Mouse (Mus musculus) stomach, embryonic 16.5 days (tissue): ENCODE measurements around the gene Gabbr2. TPM values are rescaled to one million over a fixed set of nuclear protein-coding genes. Genes with fewer than 3 reads are reported as not detected.

ENCODE experiments used
- ATAC-seq: fragments of 200-750 bp; cut with Nextera tagmentation; 2 replicates; pipeline ENCODE4 v1.8.0; 2017; ENCODE audit warnings: moderate number of reproducible peaks, moderate TSS enrichment; ENCODE audit not compliant: insufficient read depth, low FRiP score
- H3K27ac ChIP-seq: fragments of 300-500 bp; sonication (generic); 2 replicates; pipeline ENCODE4 v1.5.1; 2014; ENCODE audit warnings: low read length
- H3K27me3 ChIP-seq: fragments of 300-500 bp; sonication (generic); 2 replicates; pipeline ENCODE4 v1.6.1; 2014; ENCODE audit warnings: low read length, control low read depth, mixed read lengths; ENCODE audit not compliant: control insufficient read depth, insufficient read depth
- H3K36me3 ChIP-seq: fragments of 300-500 bp; sonication (generic); 2 replicates; pipeline ENCODE4 v1.6.1; 2014; ENCODE audit warnings: low read length; ENCODE audit not compliant: control insufficient read depth, insufficient read depth
- H3K4me1 ChIP-seq: fragments of 300-500 bp; sonication (generic); 2 replicates; pipeline ENCODE4 v1.6.1; 2014; ENCODE audit warnings: low read length, control low read depth, mixed read lengths; ENCODE audit not compliant: control insufficient read depth, insufficient read depth
- H3K4me2 ChIP-seq: fragments of 300-500 bp; sonication (generic); 2 replicates; pipeline ENCODE4 v1.6.1; 2014; ENCODE audit warnings: low read depth, low read length, mixed read lengths
- H3K4me3 ChIP-seq: fragments of 300-500 bp; sonication (generic); replicated peaks from 2 replicates; pipeline ENCODE4 v1.5.1; 2014; ENCODE audit warnings: mild to moderate bottlenecking, low read length
- H3K9ac ChIP-seq: fragments of 300-500 bp; sonication (generic); 2 replicates; pipeline ENCODE4 v1.6.1; 2014; ENCODE audit warnings: low read length
- H3K9me3 ChIP-seq: fragments of 300-500 bp; sonication (generic); replicated peaks from 2 replicates; pipeline ENCODE4 v1.6.1; 2016; ENCODE audit warnings: low read length, control low read depth; ENCODE audit not compliant: control insufficient read depth
- WGBS: fragments of 180-500 bp; shearing (Covaris S2); extraction: QIAGEN DNeasy Blood & Tissue Kit; methylation state at CpG from one replicate; pipeline ENCODE4 v1.1.7; 2014; 5-methylcytosine and 5-hydroxymethylcytosine counted together
- polyA plus RNA-seq: library from polyadenylated mRNA; unstranded; fragments of >200 nt; fragmentation: Nextera tagmentation; extraction: Ambion mirVana; gene quantifications from 2 replicates; pipeline ENCODE4 v1.2.1, GENCODE M21; 2015

Gene Gabbr2
- polyA plus RNA-seq, 1 experiment from 2014 or later, result 0.10 TPM

GRCm38 (mm10) chr4:46821709-46822108 lies 170.0 kb downstream of the Gabbr2 start:
- Histone ChIP-seq H3K9ac (no peak overlapping the region), H3K27ac (no peak overlapping the region), H3K4me3 (no peak overlapping the region), H3K27me3 (no peaks in the 10 kb centered on the region), H3K36me3 (no peaks in the 10 kb centered on the region), H3K4me1 (peaks cover 3% of the 10 kb centered on the region), H3K4me2 (no peak overlapping the region), H3K9me3 (no peaks in the 10 kb centered on the region)
- no peak for ATAC-seq
- 84% methylated on average over 11 of the region's 11 CpGs for WGBS

DNA sequence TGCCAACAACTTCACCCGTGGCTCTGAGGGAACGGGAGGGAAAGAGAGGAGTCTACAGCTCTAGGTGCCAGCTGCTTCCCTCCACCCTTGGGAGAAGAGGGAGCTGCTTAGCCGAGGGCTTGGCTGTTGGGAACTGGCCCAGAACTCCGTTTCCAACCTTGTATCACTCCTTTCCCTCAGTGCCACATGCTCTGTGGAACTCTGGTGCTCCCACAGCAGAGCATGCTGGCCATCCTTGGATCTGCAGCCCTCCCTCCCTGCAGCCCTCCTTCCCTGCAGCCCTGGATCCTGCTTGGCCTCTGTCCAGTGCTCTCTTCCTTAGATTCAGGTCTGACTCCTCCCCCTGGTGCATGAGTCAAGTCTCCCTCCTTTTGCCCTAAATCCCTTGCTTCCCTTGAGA lies 176.7 kb downstream of the Gabbr2 start:
- peak; percentile 47; the same call in 1 of the 2 replicates for ATAC-seq
- Histone ChIP-seq H3K4me2 (no peak overlapping the region), H3K4me1 (no peaks in the 10 kb centered on the region; the same call in 1 of the 2 replicates), H3K9ac (no peak overlapping the region), H3K27me3 (no peaks in the 10 kb centered on the region), H3K4me3 (no peak overlapping the region), H3K36me3 (no peaks in the 10 kb centered on the region), H3K9me3 (no peaks in the 10 kb centered on the region), H3K27ac (no peak overlapping the region)
- 57% methylated on average over 4 of the region's 4 CpGs for WGBS

DNA sequence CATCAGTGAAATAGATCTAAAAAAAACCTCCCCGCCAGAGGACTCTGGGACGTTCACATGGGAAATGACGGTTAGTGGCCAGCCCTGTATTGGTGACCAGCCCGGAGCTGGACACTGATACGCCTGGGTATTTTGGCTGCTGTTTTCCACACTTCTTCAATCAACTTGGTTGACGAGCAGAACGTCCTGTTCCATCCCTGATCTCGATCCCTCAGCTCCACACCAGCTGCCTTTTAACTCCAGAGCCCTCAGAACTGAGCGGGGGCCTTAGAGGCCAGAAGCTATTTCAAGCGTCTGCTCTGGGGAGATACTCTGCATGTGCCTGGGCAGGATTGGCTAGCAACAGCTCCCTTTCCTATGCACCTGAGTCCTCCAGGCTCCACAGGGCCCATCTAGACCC lies 177.4 kb downstream of the Gabbr2 start:
- H3K4me3 ChIP-seq, result no peak overlapping the region
- no peak overlapping the region for H3K4me2 ChIP-seq
- WGBS, result 81% methylated on average over 10 of the region's 10 CpGs
- no peak overlapping the region for H3K27ac ChIP-seq
- H3K4me1 ChIP-seq, result no peaks in the 10 kb centered on the region; the same call in 1 of the 2 replicates
- no peak overlapping the region for H3K9ac ChIP-seq
- ATAC-seq, result no peak
- H3K36me3 ChIP-seq, result no peaks in the 10 kb centered on the region
- H3K27me3 ChIP-seq, result no peaks in the 10 kb centered on the region
- H3K9me3 ChIP-seq, result no peaks in the 10 kb centered on the region

- no peak for ATAC-seq
- Histone ChIP-seq H3K4me2 (no peak overlapping the region), H3K9me3 (no peaks in the 10 kb centered on the region), H3K4me3 (no peak overlapping the region), H3K27me3 (no peaks in the 10 kb centered on the region), H3K27ac (no peak overlapping the region), H3K9ac (no peak overlapping the region), H3K4me1 (no peaks in the 10 kb centered on the region; the same call in 1 of the 2 replicates), H3K36me3 (no peaks in the 10 kb centered on the region)
- WGBS, result 73% methylated on average over 5 of the region's 5 CpGs
Observed at GRCm38 (mm10) chr4:46811165-46811564, 180.5 kb downstream of the Gabbr2 start.

GRCm38 (mm10) chr4:46806876-46807275 lies 184.8 kb downstream of the Gabbr2 start:
- Histone ChIP-seq H3K9me3 (no peaks in the 10 kb centered on the region), H3K27ac (no peak overlapping the region), H3K27me3 (no peaks in the 10 kb centered on the region), H3K9ac (no peak overlapping the region), H3K4me3 (no peak overlapping the region), H3K36me3 (no peaks in the 10 kb centered on the region), H3K4me2 (no peak overlapping the region), H3K4me1 (no peaks in the 10 kb centered on the region)
- ATAC-seq, result no peak
- WGBS, result 74% methylated on average over 1 of the region's 1 CpGs

DNA sequence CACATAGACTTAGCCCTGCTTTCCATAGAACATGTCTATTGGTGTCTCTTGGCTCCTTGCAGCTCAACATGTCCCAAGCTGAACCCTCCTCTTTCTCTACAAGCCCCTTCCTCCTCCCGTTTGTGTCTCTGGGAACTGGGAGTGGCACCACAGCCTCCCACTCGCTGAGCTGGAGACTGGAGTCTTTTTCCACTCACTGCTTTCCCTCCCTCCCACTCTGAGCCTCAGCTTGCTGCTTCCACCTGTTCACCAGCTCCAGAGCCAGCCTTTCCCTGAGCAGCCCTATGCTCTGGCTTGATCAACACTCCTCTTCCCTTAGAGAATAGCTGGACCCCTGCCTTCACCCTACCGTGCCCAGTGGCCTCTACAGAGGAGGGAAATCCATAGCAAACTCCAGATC lies 185.8 kb downstream of the Gabbr2 start:
- H3K4me2 ChIP-seq, result no peak overlapping the region
- ATAC-seq, result no peak
- H3K4me3 ChIP-seq, result no peak overlapping the region
- H3K27ac ChIP-seq, result no peak overlapping the region
- H3K36me3 ChIP-seq, result no peaks in the 10 kb centered on the region
- no peaks in the 10 kb centered on the region for H3K4me1 ChIP-seq
- no peaks in the 10 kb centered on the region for H3K27me3 ChIP-seq
- H3K9ac ChIP-seq, result no peak overlapping the region
- H3K9me3 ChIP-seq, result no peaks in the 10 kb centered on the region
- 32% methylated on average over 3 of the region's 3 CpGs for WGBS

DNA sequence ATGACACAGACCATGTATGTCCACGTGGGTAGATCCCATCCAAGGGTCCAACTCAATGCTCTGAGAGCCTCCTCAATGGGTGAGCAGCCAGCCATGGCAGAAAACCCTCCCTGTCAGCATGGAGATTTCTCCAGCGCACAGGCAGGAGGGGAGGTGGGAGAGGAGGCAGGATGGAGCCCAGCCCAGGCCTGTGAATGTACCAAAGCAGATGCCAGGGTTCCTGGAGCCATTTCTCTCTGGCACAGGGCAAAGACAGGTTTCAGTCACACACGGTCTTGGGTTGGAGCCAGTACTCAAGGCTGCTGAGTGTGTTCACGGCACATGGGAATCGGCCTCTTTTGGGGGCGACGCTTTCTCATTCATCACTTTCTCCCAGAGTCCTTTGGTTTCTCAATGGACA lies 189.3 kb downstream of the Gabbr2 start:
- no peak overlapping the region for H3K4me2 ChIP-seq
- 86% methylated on average over 7 of the region's 7 CpGs for WGBS
- H3K27me3 ChIP-seq, result no peaks in the 10 kb centered on the region
- no peak overlapping the region for H3K27ac ChIP-seq
- H3K4me3 ChIP-seq, result no peak overlapping the region
- no peak overlapping the region for H3K9ac ChIP-seq
- peaks cover 3% of the 10 kb centered on the region; the same call in 1 of the 2 replicates for H3K4me1 ChIP-seq
- no peaks in the 10 kb centered on the region for H3K9me3 ChIP-seq
- H3K36me3 ChIP-seq, result no peaks in the 10 kb centered on the region
- ATAC-seq, result no peak

GRCm38 (mm10) chr4:46799904-46800303 lies 191.8 kb downstream of the Gabbr2 start:
- no peak overlapping the region for H3K4me3 ChIP-seq
- peak; percentile 44; the same call in 1 of the 2 replicates for ATAC-seq
- H3K9me3 ChIP-seq, result no peaks in the 10 kb centered on the region
- no peak overlapping the region for H3K4me2 ChIP-seq
- no peak overlapping the region for H3K27ac ChIP-seq
- no peaks in the 10 kb centered on the region for H3K27me3 ChIP-seq
- 36% methylated on average over 4 of the region's 4 CpGs for WGBS
- H3K36me3 ChIP-seq, result no peaks in the 10 kb centered on the region
- H3K9ac ChIP-seq, result no peak overlapping the region
- H3K4me1 ChIP-seq, result peaks cover 3% of the 10 kb centered on the region; the same call in 1 of the 2 replicates

- H3K36me3 ChIP-seq, result no peaks in the 10 kb centered on the region
- H3K9ac ChIP-seq, result no peak overlapping the region
- no peaks in the 10 kb centered on the region for H3K27me3 ChIP-seq
- 52% methylated on average over 7 of the region's 7 CpGs for WGBS
- H3K27ac ChIP-seq, result no peak overlapping the region
- peaks cover 7% of the 10 kb centered on the region; the same call in 1 of the 2 replicates for H3K4me1 ChIP-seq
- no peak overlapping the region for H3K4me2 ChIP-seq
- H3K4me3 ChIP-seq, result no peak overlapping the region
- no peak for ATAC-seq
- H3K9me3 ChIP-seq, result no peaks in the 10 kb centered on the region
Observed at GRCm38 (mm10) chr4:46795707-46796106, 196.0 kb downstream of the Gabbr2 start.

GRCm38 (mm10) chr4:46794583-46794982 lies 197.1 kb downstream of the Gabbr2 start:
- ATAC-seq, result no peak
- H3K27me3 ChIP-seq, result no peaks in the 10 kb centered on the region
- WGBS, result 85% methylated on average over 7 of the region's 7 CpGs

More at GRCm38 (mm10) chr4:46794583-46794982, 197.1 kb downstream of the Gabbr2 start:
- Histone ChIP-seq H3K4me2 (no peak overlapping the region), H3K27ac (no peak overlapping the region), H3K4me1 (0 out of 2 replicates have a peak, but pooled peaks cover 4% of the 10 kb centered on the region), H3K9ac (no peak overlapping the region), H3K4me3 (no peak overlapping the region), H3K9me3 (no peaks in the 10 kb centered on the region), H3K36me3 (no peaks in the 10 kb centered on the region)
